Mouse (Mus musculus) spleen, postnatal 10 days (tissue): ENCODE measurements around the gene Stk10.
A peak's percentile ranks its signal among the peaks of the same experiment; 100 is the strongest.

Source experiments
- DNase-seq, 2 experiments: peaks; one replicate each; pipeline ENCODE4 v3.0.0; 2021 to 2022; ENCODE audit warnings: low spot score in 2 of 2

Stk10 gene

GRCm38 (mm10) chr11:32568060-32568459 is 35.0 kb downstream of the Stk10 start:
- DNase-seq = no peak

DNA sequence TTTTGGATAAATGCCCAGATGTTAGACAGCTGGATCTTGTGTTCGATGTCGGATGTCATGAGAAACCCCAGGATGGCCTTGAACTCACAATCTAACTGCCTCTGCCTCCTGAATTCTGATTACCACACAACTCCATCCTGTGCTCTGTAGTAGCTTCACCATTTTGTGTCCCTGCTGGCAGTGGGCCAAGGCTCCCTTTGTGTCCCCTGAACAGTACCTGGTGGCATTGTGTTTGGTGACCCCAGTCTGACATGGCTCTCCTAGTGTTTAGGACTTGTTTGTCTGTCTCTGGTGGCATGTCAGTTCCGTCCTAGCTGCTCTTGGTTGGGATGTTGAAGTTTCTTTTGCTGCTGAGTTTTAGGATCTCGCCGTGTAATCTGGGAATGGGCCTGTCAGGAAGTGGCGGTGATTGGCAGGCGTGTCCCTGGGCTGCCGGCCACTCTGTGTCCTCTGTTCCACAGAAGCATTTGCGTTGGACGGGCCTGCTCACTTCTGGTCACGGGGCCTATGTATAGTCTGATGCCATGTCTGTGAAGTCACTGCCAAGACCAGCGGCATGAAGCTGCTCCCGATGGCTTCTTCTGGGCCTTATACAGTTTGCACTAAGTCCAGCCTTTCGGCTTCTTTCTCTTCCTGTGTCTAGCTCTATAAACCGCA is 35.7 kb downstream of the Stk10 start:
- no peak for DNase-seq

GRCm38 (mm10) chr11:32571103-32571502 is 38.0 kb downstream of the Stk10 start:
- DNase-seq = no peak

GRCm38 (mm10) chr11:32573669-32574068 is 40.6 kb downstream of the Stk10 start:
- DNase-seq = no peak

GRCm38 (mm10) chr11:32575964-32576759 is 43.1 kb downstream of the Stk10 start:
- no peak for DNase-seq

DNA sequence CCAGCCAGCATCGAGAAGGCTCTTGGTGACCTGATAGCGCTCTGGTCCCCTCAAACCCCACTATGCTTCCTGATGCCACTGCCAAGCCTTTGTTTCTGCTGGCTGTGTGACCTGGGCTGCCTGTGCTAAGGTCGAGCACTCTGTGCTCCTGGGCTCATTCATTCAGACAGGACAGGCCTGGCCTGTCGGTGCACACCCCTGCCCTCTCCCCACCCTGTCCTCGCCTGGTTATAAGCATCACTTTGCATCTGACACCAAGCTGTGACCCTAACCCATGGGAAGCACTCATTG is 43.6 kb downstream of the Stk10 start:
- DNase-seq = no peak

GRCm38 (mm10) chr11:32580305-32580947 is 47.3 kb downstream of the Stk10 start:
- peak in 1 of 2 experiments; percentile 62 for DNase-seq

- no peak for DNase-seq
These were observed 47.9 kb downstream of the Stk10 start for GRCm38 (mm10) chr11:32581031-32581430.

DNA sequence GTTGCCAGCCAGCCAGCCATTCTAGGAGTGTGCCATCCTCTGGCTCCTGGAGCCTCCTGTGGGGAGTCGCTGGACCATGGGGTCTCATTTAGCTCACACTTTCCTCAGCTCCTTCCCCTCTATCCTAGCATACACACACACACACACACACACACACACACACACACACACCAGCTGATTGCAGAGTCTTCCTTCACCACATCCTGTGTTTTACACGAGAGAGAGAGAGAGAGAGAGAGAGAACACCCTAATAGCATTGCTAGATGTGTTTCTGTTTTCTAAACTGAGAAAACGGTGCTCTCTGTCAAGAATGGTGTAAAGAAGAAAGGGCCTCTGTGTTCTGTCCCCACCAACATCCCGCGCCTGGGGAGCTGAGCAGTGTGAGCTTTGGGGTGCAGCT is 49.7 kb downstream of the Stk10 start:
- DNase-seq = no peak

- no peak for DNase-seq
These were observed 52.9 kb downstream of the Stk10 start for GRCm38 (mm10) chr11:32585996-32586395.

DNA sequence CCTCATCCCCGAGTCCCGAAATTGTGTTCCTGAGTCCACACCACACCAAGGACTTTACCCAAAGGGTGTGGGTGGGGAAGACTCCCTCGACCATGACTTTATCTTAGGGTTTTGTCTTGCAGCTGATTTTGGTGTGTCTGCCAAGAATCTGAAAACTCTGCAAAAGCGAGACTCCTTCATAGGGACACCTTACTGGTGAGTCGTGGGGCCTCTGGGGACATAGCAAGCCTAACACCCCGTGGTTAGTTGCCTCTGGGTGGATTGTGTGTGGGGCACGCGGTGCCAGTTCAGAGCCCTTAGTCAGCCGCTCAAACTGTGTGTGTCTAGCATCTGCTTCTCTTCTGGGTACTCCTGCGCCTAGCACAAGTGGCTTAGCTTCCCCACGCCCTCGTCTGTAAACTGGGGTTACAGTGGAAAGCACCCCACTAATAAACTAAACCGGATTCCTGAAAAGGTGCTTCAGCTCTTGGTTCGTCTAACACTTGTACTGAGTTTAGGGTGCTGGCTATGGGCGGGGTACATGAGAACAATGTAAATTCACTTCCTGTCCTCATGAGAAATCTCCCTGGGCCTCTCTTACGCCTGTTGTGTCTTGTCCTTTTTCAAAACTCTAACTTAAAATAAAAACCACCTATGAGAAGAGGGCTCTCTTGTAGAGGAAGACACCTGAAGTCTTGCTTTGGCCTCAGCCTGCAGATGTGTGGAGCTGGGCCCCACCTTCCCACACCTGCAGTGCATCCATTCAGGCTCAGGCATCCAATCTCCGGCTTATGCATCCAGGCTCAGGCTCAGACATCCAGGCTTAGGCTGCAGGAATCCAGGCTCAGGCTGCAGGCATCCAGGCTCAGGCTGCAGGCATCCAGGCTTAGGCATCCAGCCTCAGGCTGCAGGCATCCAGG is 54.3 kb downstream of the Stk10 start:
- DNase-seq = peak in 1 of 2 experiments; percentile 43

GRCm38 (mm10) chr11:32588090-32588891 is 55.2 kb downstream of the Stk10 start:
- DNase-seq = peak; percentile 73 to 83

DNA sequence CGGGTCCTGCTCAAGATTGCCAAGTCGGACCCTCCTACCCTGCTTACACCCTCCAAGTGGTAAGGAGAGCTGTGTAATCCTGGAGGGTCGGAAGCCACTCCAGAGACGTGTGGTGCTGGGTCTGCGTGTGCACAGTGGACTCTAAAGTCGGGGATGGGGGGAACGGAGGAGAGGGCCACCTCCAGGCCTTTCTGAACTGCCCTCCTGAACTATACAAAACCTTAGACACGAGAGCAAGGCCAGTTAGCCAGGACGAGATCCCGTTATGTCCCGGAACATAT is 55.7 kb downstream of the Stk10 start:
- DNase-seq = no peak

- no peak for DNase-seq
These were observed 56.1 kb downstream of the Stk10 start for GRCm38 (mm10) chr11:32589201-32589600.

DNA sequence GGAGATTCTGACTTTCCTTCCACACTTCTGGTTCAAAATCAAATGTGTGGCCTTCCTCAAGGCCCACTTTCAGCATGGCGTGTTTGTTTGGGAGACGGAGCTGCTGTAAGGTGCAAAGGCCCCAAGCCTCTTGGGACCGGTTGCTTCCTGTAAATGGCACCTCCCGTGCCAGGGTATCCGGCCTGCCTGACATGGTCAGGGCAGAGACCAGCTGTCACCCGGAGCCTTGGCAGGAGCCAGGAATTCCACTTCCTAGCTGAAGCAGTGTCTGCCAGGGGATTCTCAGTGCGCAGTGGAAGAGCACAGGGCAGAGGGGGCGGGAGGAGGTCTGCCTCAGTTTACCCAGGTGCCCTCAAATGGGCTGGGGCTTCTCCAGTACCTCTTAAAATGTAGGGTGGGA is 56.7 kb downstream of the Stk10 start:
- no peak for DNase-seq

DNA sequence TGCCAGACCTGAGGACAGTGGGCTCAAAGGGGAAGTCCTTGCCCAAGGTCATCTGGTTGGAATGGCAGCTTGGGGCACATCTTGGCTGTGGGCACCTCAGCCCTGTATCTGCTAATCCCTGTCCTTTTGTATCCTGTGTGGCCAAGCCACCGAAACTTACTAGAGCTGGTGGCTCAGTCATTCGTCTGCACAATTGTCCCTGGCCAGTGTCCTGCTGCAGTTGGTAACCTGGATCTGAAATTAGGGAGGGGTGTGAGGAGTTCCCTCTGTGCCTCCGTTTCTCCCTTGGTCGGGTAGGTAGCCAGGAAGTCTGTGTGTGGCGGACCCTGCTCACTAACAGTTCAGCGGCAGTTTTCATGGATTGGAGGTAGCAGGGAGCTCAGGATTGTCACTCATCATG is 57.1 kb downstream of the Stk10 start:
- DNase-seq = no peak

DNA sequence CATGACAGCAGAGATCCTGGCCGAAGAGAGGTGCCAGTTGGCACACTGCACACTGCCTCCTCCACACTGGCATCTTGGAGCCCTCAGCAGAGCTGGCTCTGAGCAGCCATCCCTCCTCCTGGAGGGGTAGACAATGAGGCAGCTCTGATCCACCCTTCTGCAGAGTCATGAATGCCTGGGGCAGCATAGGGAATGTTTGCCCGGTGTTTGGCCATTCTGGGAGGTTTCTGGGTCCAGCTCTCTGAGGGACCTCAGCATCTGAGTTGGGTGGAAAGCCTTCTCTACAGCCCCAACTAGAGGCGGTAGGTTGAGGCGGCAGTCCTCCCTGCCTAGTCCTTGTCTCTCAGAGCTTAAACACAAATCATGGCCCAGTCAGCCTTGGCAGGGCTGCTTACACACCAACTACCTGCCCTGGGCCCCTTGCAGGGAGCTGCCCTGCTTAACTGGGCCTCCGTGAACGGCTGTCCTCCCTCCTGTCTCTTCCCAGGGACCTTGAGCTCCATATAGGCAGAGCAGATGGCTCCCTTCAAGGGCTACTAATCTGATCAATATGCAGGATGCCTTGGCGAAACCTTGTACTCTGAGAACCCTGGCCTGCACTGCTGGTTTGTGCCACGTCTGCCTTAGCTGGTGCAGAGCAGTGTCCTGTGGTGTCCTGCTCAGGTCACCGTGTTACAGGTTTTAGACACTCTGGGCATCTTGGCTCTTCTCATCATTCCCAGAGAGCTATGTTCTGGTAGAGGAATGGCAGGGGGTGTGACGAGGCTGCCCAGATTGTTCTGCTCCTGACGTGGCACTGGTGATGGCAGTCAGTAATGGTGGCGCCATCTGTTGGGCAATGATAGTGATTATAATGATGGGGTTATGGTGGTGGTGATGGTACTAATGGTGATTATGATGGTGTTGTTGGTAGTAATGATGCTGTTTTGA is 59.1 kb downstream of the Stk10 start:
- peak in 1 of 2 experiments; percentile 63 for DNase-seq

- no peak for DNase-seq
These were observed 60.0 kb downstream of the Stk10 start for GRCm38 (mm10) chr11:32593081-32593480.

DNA sequence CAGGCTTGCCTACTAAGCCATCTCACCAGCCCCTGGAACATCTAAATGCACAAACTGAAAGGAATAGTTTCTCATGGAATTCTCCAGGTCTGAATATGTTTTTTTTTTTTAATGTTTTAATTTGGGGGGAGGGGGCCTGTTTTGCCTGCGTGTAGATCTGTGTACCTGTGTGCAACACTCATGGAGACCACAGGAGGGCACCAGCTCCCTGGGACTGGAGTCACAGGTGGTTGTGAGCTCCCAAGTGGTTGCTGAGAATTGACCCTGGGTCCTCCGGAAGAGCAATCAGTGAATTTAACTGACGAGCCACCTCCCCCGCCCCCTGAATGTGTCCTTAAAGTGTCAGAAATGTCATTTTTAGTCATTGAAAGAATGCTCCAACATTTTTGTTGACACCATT is 61.0 kb downstream of the Stk10 start:
- DNase-seq = no peak

DNA sequence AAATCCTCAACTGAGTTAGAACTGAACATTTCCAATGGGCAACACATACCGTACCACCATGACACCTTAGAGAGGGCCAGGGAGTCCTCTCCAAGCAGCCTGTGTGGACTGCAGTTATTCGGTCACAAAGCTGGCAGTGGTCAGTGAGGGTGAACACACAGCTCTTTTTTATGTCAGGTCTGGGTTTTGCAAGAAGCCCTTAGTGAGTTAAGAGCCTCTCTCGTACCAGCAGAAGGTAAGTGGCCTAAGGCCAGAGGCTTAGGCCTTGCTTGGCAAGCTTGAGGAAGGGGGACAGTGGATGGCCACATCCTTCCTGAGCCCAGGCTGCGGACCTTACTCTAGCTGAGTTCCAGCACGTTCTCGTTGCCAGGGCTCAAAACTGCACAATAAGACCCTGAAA is 67.3 kb downstream of the Stk10 start:
- DNase-seq = no peak
